Mouse (Mus musculus): Measurements from ENCODE around the gene Nop2. TPM values are rescaled to one million over a fixed set of nuclear protein-coding genes. Genes with fewer than 3 reads are reported as not detected.
A peak's percentile ranks its signal among the peaks of the same experiment; 100 is the strongest.

Gene Nop2
- total RNA-seq, 1 experiment from 2014 or later = 26.9 TPM

DNA sequence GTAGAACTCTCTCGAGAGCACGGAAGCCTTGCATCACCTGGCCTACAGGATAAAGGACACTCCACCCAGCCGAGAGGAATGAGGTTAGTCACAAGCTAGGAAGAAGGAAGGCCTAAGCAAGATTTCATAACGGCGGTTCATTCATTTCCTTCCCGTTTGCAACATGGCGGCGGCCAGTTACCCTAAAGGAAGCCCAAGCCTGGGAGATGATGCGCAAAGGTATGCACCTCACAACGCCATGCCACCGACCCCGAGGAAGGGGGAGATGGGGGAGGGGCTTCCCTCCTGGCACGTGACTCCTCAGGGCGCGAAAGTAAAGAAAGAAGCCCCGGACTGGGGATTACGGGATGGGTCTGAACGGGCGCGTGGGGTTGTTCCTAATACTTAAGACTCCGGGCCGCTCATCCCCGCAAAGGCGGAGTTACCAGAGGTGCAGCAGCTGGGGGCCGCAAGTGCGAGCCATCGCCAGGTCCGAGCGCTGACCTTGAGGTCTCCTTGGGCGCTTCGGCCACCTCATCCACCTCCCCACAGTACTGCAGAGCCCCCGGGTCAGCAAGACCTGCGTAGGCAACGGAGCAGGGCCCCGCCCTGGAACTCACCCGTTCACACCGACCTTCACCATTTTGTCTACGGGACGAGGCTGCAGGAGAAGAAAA lies 33.1 kb downstream of the Nop2 start:
- ATAC-seq (ENCODE audit: extremely low read depth, insufficient number of reproducible peaks, low FRiP score, poor library complexity, severe bottlenecking) = peak; percentile 26

DNA sequence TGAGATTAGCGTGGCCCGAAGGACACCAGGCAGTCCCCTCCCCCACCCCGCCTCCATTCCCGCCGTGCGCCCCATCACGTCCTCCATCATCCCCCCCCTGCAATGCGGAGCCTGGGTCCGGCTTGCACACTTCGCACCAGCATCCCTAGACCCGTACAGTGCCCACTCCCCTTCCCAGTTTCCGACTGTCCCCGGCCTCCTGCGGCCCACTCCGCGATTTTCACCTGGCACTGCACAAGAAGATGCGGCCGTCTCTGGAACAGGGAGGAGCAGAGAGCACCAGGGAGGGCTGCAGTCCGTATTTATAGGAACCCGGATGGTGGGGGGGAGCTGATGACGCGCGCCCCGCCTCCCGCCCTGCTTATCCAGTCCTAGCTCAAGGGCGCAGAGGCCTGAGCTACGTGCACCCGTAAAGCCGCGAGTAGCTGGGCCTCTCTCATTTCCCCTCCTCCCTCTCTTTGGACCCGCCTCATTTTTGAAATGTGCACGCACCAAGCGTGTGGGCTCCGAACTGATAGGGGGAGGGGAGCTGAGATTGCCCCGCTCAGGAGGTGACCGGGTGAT lies 33.7 kb downstream of the Nop2 start:
- ATAC-seq (ENCODE audit: extremely low read depth, insufficient number of reproducible peaks, low FRiP score, poor library complexity, severe bottlenecking) = peak; percentile 87

GRCm38 (mm10) chr6:125166051-125166751 lies 34.5 kb downstream of the Nop2 start, which contains the start of gene Gapdh:
TSS of gene Gapdh (minus strand) at chr6:125166467.
- ATAC-seq (ENCODE audit: extremely low read depth, insufficient number of reproducible peaks, low FRiP score, poor library complexity, severe bottlenecking) = no peak

GRCm38 (mm10) chr6:125166861-125167650 lies 35.3 kb downstream of the Nop2 start:
- no peak for ATAC-seq (ENCODE audit: extremely low read depth, insufficient number of reproducible peaks, low FRiP score, poor library complexity, severe bottlenecking)

DNA sequence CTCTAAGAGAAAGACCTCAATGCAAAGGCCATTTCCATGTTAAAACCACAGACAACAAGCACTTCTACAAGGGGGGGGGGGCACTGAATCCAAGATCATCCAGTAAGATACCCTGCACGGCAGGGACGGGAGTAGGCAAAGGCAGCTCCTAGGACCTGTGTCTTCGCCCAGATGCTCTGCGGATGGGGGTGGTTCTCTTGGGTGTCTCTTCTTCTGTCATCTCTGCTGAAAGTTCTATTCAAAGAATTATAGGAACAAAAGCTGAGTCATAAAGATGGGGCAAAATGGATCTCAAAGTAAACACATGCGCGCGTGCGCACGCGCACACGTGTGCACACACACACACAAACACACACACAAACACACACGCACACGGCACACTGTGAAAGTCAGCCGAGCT lies 36.4 kb downstream of the Nop2 start:
- no peak for ATAC-seq (ENCODE audit: extremely low read depth, insufficient number of reproducible peaks, low FRiP score, poor library complexity, severe bottlenecking)

DNA sequence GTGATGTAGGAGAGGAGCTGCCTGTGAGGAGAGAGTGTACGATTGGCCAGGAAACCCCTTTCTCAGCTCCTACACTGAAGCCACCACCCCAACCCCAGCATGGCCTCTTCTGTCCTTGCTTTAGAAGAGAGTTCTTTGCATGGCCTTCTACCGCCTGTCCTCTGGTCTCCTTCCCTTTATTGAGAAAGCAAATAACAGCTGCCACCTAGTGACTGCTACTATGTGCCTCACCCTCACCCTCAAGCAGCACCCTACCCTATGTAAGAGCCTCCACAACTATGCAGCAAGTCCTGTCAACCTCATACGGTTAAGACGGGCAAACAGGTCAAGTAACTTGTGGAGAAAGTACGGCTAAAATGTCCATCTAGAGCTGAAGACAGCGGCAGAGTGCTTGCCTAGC lies 38.5 kb downstream of the Nop2 start:
- no peak for ATAC-seq (ENCODE audit: extremely low read depth, insufficient number of reproducible peaks, low FRiP score, poor library complexity, severe bottlenecking)

GRCm38 (mm10) chr6:125172474-125172873 lies 40.8 kb downstream of the Nop2 start:
- ATAC-seq (ENCODE audit: extremely low read depth, insufficient number of reproducible peaks, low FRiP score, poor library complexity, severe bottlenecking) = no peak

- no peak for ATAC-seq (ENCODE audit: extremely low read depth, insufficient number of reproducible peaks, low FRiP score, poor library complexity, severe bottlenecking)
These were observed 41.5 kb downstream of the Nop2 start for GRCm38 (mm10) chr6:125173256-125173655.

DNA sequence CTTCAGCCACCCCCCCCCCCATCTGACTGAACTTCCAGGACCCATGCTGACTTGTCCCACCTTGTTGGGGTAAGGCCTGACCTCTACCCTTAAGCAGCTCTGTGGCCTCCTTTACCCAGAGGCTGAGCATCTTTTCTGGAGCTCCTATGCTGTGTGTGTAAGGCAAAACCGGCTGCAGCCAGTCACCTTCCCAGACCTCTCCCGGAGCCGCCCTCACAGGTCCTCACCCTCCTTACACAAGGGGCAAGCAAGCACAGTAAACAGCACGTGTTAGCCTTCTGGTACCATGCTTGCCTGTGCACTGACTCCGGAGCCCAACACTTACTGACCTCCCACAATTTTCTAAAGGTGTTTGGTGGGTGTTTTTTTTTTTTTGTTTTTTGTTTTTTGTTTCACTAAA lies 43.8 kb downstream of the Nop2 start:
- ATAC-seq (ENCODE audit: extremely low read depth, insufficient number of reproducible peaks, low FRiP score, poor library complexity, severe bottlenecking) = no peak

DNA sequence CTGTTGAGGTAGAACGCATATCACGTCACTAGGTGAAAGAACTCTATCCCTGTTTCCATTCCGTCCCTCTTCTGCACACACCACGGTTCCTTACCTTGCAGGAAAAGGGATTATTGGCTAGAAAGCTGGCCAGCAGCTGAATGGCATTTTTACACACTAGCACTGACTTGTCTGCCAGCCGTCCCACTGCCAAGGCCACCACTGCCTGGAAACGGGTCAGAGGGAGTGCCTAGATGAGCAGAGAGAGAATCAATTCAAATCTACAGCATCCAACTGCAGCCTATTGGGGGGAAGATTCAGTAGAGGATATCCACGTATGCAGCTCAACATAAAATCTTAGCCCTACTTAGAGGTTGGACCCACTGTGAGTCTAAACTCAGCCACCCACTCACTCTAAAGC lies 47.9 kb downstream of the Nop2 start:
- ATAC-seq (ENCODE audit: extremely low read depth, insufficient number of reproducible peaks, low FRiP score, poor library complexity, severe bottlenecking) = no peak

- no peak for ATAC-seq (ENCODE audit: extremely low read depth, insufficient number of reproducible peaks, low FRiP score, poor library complexity, severe bottlenecking)
These were observed 50.4 kb downstream of the Nop2 start for GRCm38 (mm10) chr6:125182133-125182532.

GRCm38 (mm10) chr6:125186203-125186602 lies 54.5 kb downstream of the Nop2 start:
- ATAC-seq (ENCODE audit: extremely low read depth, insufficient number of reproducible peaks, low FRiP score, poor library complexity, severe bottlenecking) = no peak

DNA sequence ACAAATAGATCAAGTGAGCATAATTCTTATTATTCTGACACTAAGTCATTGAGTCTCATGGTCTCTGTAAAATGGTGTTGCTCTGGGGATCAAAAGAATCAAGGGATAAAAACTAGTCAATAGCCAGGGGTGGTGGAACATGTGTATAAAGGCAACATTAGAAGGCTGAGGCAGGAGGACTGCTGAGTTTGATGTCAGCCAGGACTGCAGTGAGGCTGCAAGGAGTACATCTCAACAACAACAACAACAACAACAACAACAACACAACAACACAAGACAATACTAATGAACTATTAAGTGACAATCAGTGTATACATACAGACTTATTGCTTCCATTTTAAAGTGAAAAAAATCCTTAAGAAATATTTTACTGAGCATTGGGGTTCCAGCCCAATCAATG lies 59.1 kb downstream of the Nop2 start:
- no peak for ATAC-seq (ENCODE audit: extremely low read depth, insufficient number of reproducible peaks, low FRiP score, poor library complexity, severe bottlenecking)

DNA sequence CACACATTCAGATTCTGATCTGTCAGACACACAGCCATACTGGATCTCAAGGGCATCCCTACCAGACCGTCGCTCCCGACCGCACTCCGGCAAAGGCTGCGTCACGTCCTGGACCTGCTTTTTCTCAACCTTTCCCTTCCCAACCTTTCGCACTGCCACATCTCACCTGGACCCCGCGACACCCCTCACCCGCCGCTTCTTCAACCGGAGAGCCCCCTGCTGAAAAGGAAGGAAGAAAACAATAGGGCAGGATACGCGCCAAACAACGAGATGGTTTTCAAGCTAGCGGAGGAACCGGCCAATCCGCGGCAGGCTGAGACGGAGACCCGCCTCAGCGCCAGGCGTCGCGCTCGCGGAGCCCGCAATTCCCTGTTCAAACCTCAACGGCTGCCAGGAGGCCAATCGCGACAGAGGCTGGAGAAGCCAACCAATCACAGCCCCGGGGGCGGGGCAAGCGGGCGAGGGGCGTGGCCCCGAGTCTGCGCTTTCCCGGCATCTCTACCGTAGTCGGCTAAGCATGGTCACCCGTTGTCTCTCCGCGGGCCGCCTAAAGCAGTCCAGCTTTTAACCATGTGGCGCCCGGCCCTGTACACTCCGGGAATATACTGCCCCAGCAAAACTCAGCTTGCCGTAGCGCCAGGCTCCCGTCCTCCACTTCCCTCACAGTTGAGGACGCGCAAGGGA lies 59.8 kb downstream of the Nop2 start, which contains the start of the genes Ncapd2 and Mrpl51:
Ncapd2 (minus strand) TSS at position 370 of the 684 bp plus-strand sequence.
Mrpl51 (plus strand) TSS at position 470 of the 684 bp plus-strand sequence.
- ATAC-seq (ENCODE audit: extremely low read depth, insufficient number of reproducible peaks, low FRiP score, poor library complexity, severe bottlenecking) = peak; percentile 94

DNA sequence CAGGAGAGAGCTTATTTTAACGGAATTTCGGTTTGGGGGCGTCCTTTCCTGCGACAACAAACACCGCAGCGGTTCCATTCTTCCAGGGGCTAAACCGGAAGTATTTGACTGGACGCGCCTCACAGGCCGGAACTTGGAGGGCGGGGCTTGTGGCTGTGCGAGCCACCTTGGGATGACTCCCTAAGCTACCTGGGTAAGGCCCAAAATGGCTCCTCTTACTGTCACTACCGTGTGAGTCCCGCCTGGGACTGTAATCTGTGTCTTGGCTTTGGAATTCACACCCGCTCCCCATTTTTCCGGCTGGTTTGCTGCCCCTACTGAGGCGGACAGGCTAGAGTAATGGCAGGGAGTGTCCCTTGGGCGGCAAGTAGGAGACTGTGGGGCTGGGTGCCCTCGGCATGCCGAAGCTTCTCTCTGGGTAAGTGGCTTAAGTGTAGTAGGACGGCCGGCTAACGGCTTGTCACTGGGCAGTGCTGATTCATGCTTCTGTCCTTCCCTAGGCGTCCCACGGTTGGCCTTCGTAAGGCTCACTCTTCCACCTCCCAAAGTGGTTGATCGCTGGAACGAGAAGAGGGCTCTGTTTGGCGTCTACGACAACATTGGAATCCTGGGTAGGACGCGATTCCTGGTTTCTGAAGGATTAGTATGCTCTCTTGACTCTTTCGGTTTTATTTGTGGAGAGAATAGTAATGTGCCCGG lies 60.5 kb downstream of the Nop2 start:
- peak; percentile 73 for ATAC-seq (ENCODE audit: extremely low read depth, insufficient number of reproducible peaks, low FRiP score, poor library complexity, severe bottlenecking)

- ATAC-seq (ENCODE audit: extremely low read depth, insufficient number of reproducible peaks, low FRiP score, poor library complexity, severe bottlenecking) = no peak
These were observed 61.1 kb downstream of the Nop2 start for GRCm38 (mm10) chr6:125192841-125193240.

- ATAC-seq (ENCODE audit: extremely low read depth, insufficient number of reproducible peaks, low FRiP score, poor library complexity, severe bottlenecking) = no peak
These were observed 61.7 kb downstream of the Nop2 start for GRCm38 (mm10) chr6:125193390-125193789.

Measured in neutrophil, adult 5-6 weeks (primary cell).